In the genomic region with DNA sequence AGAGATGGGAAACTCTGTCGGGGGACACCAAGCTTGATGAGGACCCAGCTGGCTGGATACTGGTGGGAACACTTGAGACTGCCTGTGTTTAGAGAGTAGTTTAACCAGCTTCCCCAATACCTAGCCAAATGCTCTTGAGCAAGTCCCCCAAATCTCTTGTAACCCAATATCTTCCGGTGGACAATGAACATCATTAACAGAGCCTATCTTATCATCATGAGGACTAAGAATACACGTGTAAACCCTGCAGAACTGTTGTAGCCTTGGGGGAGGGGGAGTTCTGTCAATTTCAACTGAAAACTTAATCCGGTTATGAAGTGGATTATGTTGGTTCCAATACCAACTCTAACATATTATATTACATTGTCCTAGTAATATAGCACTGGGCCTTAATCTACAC, we compare ENCODE assay signal across 15 mouse cellular contexts.
"Had no signal": no experiment of that assay in that cellular context is flagged by ENCODE, and none has a peak within 500 bp of the region (broad histone marks: within the 10 kb centered on the region; RNA-seq: fewer than 3 reads in every experiment).

No protein-coding gene starts in this region.

- H3K27ac ChIP-seq: kidney, postnatal 0 days; layer of hippocampus, adult 2 months; midbrain, embryonic 10.5 days; midbrain, embryonic 13.5 days; stomach, embryonic 15.5 days had no signal

- H3K27me3 ChIP-seq: megakaryocyte, embryonic 14.5 days; stomach, embryonic 15.5 days had no signal

- DNase-seq: layer of hippocampus, adult 9-11 months; lung, postnatal 10 days; right cerebral cortex, adult 18-20 months; right cerebral cortex, postnatal 14 days; spleen, adult 18-20 months; thymus, postnatal 25 days had no signal

- ATAC-seq: intestine, postnatal 0 days; midbrain, embryonic 13.5 days; midbrain, embryonic 16.5 days had no signal

- H3K9ac ChIP-seq: lung, embryonic 14.5 days; midbrain, embryonic 13.5 days; stomach, embryonic 15.5 days had no signal

- H3K9me3 ChIP-seq: megakaryocyte, embryonic 14.5 days; midbrain, embryonic 10.5 days; midbrain, embryonic 13.5 days; stomach, embryonic 15.5 days had no signal
